Mouse (Mus musculus): ENCODE results near the gene Sall1.

DNA sequence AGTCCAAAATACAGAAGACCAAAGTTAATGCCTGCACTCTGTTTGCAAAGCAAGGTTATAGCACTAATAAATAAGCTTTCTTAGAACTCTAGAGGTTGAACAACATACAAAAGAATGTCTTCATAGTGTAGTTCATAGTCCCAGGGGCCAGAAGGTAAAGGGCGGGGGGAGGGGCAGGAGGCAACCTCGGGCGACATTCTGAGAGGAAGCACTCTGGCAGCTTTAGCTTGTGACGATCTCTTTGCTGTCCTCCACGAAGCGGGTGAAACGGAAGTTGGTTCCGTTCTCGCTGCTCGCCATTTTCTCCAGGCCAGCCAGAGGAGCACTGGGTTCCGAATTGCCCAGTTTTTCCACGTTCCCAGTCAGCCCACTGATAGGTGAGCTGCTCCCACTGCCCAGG is 15.8 kb downstream of the Sall1 start:
- no peak for TF ChIP-seq EP300 (IDR thresholded peaks at IDR 0.05; ENCODE audit: low read depth)
- no peak for TF ChIP-seq CTCF (IDR thresholded peaks at IDR 0.05; ENCODE audit: low read depth)
